Mouse (Mus musculus) C2C12 (cell line): Measurements from ENCODE around the gene Camkk2. TPM values are rescaled to one million over a fixed set of nuclear protein-coding genes. Genes with fewer than 3 reads are reported as not detected.

Source experiments
- H3K27me3 ChIP-seq: one replicate; pipeline ENCODE4 v1.6.1; 2011; ENCODE audit not compliant: control insufficient read depth, insufficient read depth, insufficient read length
- H3K36me3 ChIP-seq: one replicate; pipeline ENCODE4 v1.6.1; 2011; ENCODE audit not compliant: control insufficient read depth, insufficient read depth
- H3K4me3 ChIP-seq: one replicate; pipeline ENCODE4 v1.5.1; 2011; ENCODE audit warnings: mild to moderate bottlenecking, control low read depth; ENCODE audit not compliant: poor library complexity, insufficient read depth, severe bottlenecking
- H3K79me2 ChIP-seq: one replicate; pipeline ENCODE4 v1.6.1; 2011; ENCODE audit not compliant: control insufficient read depth, insufficient read depth
- H3K79me3 ChIP-seq: one replicate; pipeline ENCODE4 v1.6.1; 2011; ENCODE audit warnings: low read depth, control low read depth
- H3ac ChIP-seq: one replicate; pipeline ENCODE3; 2011; ENCODE audit warnings: low read depth; ENCODE audit not compliant: control insufficient read depth, insufficient read length
- CEBPB ChIP-seq: IDR thresholded peaks from one replicate; pipeline ENCODE4 v1.6.1; 2011; ENCODE audit warnings: low read depth, mild to moderate bottlenecking, control low read depth, moderate library complexity
- CTCF ChIP-seq: IDR thresholded peaks from one replicate; pipeline ENCODE4 v1.5.1; 2011; ENCODE audit not compliant: control insufficient read depth, insufficient read depth, insufficient read length
- FOSL1 ChIP-seq: IDR thresholded peaks from one replicate; pipeline ENCODE4 v1.8.0; 2011; ENCODE audit warnings: mild to moderate bottlenecking, low read length; ENCODE audit not compliant: poor library complexity, insufficient read depth, severe bottlenecking
- MAX ChIP-seq: IDR thresholded peaks from one replicate; pipeline ENCODE4 v1.6.1; 2011; ENCODE audit warnings: mild to moderate bottlenecking, control low read depth
- MYOD1 ChIP-seq: IDR thresholded peaks from one replicate; pipeline ENCODE4 v1.6.1; 2011; ENCODE audit warnings: low read depth; ENCODE audit not compliant: control insufficient read depth, insufficient read length
- MYOG ChIP-seq: IDR thresholded peaks from one replicate; pipeline ENCODE4 v1.6.1; 2011; ENCODE audit not compliant: control insufficient read depth, insufficient read length; ENCODE audit errors: extremely low read depth
- USF1 ChIP-seq: IDR thresholded peaks from one replicate; pipeline ENCODE4 v1.6.1; 2011; ENCODE audit warnings: low read depth, mild to moderate bottlenecking, control low read depth, moderate library complexity
- polyA plus RNA-seq: library from polyadenylated mRNA; unstranded; fragments of >200 nt; fragmentation: generic; extraction: Trizol; gene quantifications from one replicate; pipeline ENCODE4 v1.2.1, GENCODE M21; 2012; ENCODE audit warnings: missing spikeins

Gene Camkk2
- polyA plus RNA-seq, 1 experiment = 15.4 TPM

DNA sequence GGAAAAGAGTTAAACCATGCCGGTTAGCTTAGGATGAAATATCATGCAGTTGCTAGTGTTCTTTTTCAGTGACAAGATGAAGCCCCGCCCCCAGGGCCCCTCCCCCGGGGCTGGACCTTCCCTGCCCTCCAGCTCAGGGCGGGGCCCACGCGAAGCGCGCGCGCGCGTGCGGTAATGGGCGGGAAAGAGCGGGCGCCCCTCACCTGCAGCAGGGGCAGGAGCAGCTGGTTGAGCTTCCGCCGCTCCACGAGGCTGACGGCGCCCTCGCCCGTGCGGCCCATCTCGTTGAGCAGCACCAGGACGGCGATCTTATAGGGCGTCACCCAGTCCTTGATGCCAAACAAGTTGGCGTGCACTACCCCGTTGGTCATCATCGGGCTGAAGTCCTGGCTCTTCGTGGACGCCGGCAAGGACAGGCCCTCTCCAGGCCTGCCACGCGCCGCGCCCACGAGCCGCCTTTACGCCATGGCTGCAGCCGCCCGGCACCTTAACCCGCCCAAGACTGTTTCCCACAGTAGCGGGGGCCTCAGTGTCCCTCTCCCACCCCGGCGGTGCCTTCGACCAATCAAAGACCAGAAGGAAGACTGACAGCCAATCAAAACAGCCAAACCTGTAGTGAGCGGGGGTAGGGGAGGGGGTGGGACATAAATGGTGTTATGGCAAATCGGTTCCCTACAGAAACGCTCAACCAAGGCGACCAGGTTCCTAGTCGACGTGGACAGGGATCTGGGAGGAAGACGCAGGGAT is 41.7 kb upstream of the Camkk2 start, which contains the start of gene Anapc5:
Anapc5 (minus strand) TSS at position 563 of the 747 bp plus-strand sequence.
- Histone ChIP-seq H3K27me3 (no peaks in the 10 kb centered on the region), H3K79me2 (peaks cover 26% of the 10 kb centered on the region), H3K4me3 (peak within 1 kb of the TSS; percentile 69), H3K79me3 (peaks cover 13% of the 10 kb centered on the region), H3K36me3 (peaks cover 37% of the 10 kb centered on the region), H3ac (peak within 1 kb of the TSS; percentile 78)
- TF ChIP-seq MAX = peak; percentile 75
- TF ChIP-seq FOSL1 = no peak

DNA sequence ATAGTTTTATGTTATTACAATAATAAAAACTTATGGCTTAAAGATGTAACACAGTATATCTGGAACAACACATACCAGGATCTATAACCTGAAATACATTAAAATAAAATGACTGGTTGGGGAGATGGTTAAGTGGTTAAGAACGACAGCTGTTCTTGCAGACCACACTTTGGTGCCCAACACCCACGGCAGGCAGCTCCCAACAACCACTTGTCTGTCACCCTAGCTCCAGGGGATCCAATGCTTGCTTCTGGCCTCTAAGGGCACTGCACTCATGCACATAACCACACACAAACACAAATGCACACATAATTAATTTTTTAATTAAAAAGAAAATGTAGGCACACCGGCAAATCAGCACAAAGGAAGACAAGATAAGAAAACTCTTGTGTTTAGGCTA is 33.5 kb upstream of the Camkk2 start:
- no peak overlapping the region for H3K4me3 ChIP-seq
- H3K27me3 ChIP-seq = no peaks in the 10 kb centered on the region
- no peaks in the 10 kb centered on the region for H3K79me2 ChIP-seq
- no peaks in the 10 kb centered on the region for H3K79me3 ChIP-seq
- TF ChIP-seq CEBPB (no peak), FOSL1 (no peak), MYOG (no peak), MYOD1 (no peak), USF1 (no peak), MAX (no peak), CTCF (no peak)
- H3ac ChIP-seq = no peak overlapping the region
- peaks cover 92% of the 10 kb centered on the region for H3K36me3 ChIP-seq

- TF ChIP-seq USF1 (no peak), MAX (no peak), CTCF (peak; percentile 33), CEBPB (no peak), MYOG (no peak)
- Histone ChIP-seq H3K79me3 (no peaks in the 10 kb centered on the region), H3K4me3 (no peak overlapping the region), H3ac (no peak overlapping the region), H3K79me2 (no peaks in the 10 kb centered on the region), H3K36me3 (peaks cover 92% of the 10 kb centered on the region), H3K27me3 (no peaks in the 10 kb centered on the region)
Observed at GRCm38 (mm10) chr5:122811364-122812079, 32.3 kb upstream of the Camkk2 start.

DNA sequence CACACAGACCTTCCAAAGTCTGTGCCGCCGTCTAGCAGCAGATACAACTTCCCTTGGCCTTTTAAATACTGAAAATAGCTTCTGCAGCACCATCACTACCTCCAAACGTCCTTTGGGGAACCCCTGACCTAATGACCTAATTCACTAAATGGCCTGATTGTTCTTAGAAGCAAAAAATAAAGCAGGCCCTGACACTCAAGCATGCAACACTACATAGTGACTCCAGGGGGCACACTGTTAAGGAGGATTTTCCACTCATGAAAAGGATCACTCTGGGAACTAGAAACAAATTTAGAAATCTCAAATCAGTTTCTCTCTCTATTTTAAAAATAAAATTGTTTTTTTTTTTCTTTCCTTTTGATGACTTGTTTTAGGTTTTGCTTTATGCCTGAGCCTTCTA is 26.3 kb upstream of the Camkk2 start:
- TF ChIP-seq CEBPB (no peak), USF1 (no peak), MAX (no peak), MYOD1 (no peak), FOSL1 (no peak), MYOG (no peak), CTCF (no peak)
- H3K79me3 ChIP-seq = no peaks in the 10 kb centered on the region
- no peak overlapping the region for H3K4me3 ChIP-seq
- H3ac ChIP-seq = no peak overlapping the region
- peaks cover 96% of the 10 kb centered on the region for H3K36me3 ChIP-seq
- H3K79me2 ChIP-seq = no peaks in the 10 kb centered on the region
- no peaks in the 10 kb centered on the region for H3K27me3 ChIP-seq

GRCm38 (mm10) chr5:122802706-122803105 is 23.5 kb upstream of the Camkk2 start:
- Histone ChIP-seq H3K79me2 (no peaks in the 10 kb centered on the region), H3K79me3 (no peaks in the 10 kb centered on the region), H3ac (no peak overlapping the region), H3K27me3 (no peaks in the 10 kb centered on the region), H3K36me3 (peaks cover 95% of the 10 kb centered on the region), H3K4me3 (no peak overlapping the region)
- TF ChIP-seq USF1 = no peak
- no peak for TF ChIP-seq MYOG
- no peak for TF ChIP-seq CEBPB
- no peak for TF ChIP-seq MYOD1
- no peak for TF ChIP-seq FOSL1
- TF ChIP-seq CTCF = no peak
- no peak for TF ChIP-seq MAX

GRCm38 (mm10) chr5:122801684-122802083 is 22.5 kb upstream of the Camkk2 start:
- no peak overlapping the region for H3K4me3 ChIP-seq
- TF ChIP-seq MYOG (no peak), MAX (no peak), FOSL1 (no peak), CEBPB (no peak), MYOD1 (no peak)
- peaks cover 91% of the 10 kb centered on the region for H3K36me3 ChIP-seq
- no peaks in the 10 kb centered on the region for H3K79me3 ChIP-seq
- no peaks in the 10 kb centered on the region for H3K79me2 ChIP-seq
- H3K27me3 ChIP-seq = no peaks in the 10 kb centered on the region
- no peak overlapping the region for H3ac ChIP-seq
